Mouse (Mus musculus): ENCODE data around the gene Ptges. TPM values are rescaled to one million over a fixed set of nuclear protein-coding genes. Genes with fewer than 3 reads are reported as not detected.

The Ptges gene
- total and polyA plus RNA-seq, 3 experiments = 0.11 TPM; not detected in 2

DNA sequence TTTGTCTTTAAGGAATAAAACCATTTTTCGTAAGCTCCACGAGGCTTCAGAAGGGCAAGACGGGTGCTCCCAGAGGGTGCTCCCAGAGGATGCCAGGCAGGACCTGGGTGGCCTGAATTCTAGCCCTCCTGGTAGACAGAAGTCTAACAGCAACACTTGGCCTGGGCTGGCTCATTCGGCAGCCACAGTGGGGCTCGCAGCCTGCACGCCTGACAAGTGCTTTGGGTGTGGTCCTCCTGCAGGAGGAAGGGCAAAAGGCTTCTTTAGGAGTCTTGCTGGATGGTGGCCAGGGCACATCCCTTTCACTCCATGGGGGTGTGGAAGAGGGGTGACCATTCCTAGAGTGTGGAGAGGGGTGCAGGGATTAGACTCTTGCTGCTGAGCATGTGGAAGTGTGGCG is 48.4 kb downstream of the Ptges start:
- Histone ChIP-seq H3K36me3 (replicated peaks) (no peaks in the 10 kb centered on the region), H3K27me3 (ENCODE audit: insufficient read depth, low read length) (peaks cover 17% of the 10 kb centered on the region; the same call in 1 of the 2 replicates)
- no peak for ATAC-seq (ENCODE audit: extremely low read depth, insufficient number of reproducible peaks, low FRiP score, poor library complexity, severe bottlenecking)

DNA sequence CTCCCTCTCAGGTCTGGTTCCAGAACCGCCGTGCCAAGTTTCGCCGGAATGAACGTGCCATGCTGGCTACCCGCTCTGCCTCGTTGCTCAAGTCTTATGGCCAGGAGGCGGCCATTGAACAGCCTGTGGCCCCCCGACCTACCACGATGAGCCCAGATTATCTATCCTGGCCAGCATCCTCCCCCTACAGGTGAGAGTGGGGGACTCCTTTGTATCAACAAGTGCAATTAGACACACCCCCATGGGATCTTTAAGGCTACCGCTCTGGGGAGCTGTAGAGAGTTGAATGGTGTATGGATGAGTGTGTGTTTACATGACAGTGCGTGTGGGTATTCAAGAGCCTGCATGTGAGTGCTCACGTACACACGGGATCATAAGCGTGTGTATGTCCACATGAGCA is 50.2 kb downstream of the Ptges start:
- no peak for TF ChIP-seq GATA1 (IDR thresholded peaks at IDR 0.05; ENCODE audit: borderline replicate concordance, low read length)
- TF ChIP-seq POLR2AphosphoS5 (IDR thresholded peaks at IDR 0.05; ENCODE audit: insufficient replicate concordance, low read depth, low read length) = no peak
- no peak for TF ChIP-seq TAL1 (conservative IDR thresholded peaks at IDR 0.05; ENCODE audit: low read depth, low read length)
- no peak for TF ChIP-seq GATA2 (IDR thresholded peaks at IDR 0.05; ENCODE audit: borderline replicate concordance, low read depth, low read length)
- no peak for TF ChIP-seq CTCF (IDR thresholded peaks at IDR 0.05; ENCODE audit: low read depth, low read length)
- H3K4me1 ChIP-seq (ENCODE audit: insufficient read depth, low read depth, low read length) = no peaks in the 10 kb centered on the region
- DNase-seq (ENCODE audit: low spot score) = no peak
- H3K4me3 ChIP-seq (ENCODE audit: low read depth, low read length) = no peak overlapping the region
- peaks cover 22% of the 10 kb centered on the region for H3K27me3 ChIP-seq (ENCODE audit: insufficient read depth, low read length)
- no peaks in the 10 kb centered on the region for H3K36me3 ChIP-seq (replicated peaks)
- no peak for ATAC-seq (ENCODE audit: extremely low read depth, insufficient number of reproducible peaks, low FRiP score, poor library complexity, severe bottlenecking)
- peaks cover 6% of the 10 kb centered on the region for H3K9me3 ChIP-seq (replicated peaks)

More for the DNA sequence above, 48.4 kb downstream of the Ptges start:
- H3K9me3 ChIP-seq (replicated peaks) = peaks cover 10% of the 10 kb centered on the region
- no peak overlapping the region for H3K4me3 ChIP-seq (ENCODE audit: low read depth, low read length)
- no peaks in the 10 kb centered on the region for H3K4me1 ChIP-seq (ENCODE audit: insufficient read depth, low read depth, low read length)
- DNase-seq (ENCODE audit: low spot score) = no peak
- TF ChIP-seq TAL1 (conservative IDR thresholded peaks at IDR 0.05; ENCODE audit: low read depth, low read length) = no peak
- no peak for TF ChIP-seq GATA1 (IDR thresholded peaks at IDR 0.05; ENCODE audit: borderline replicate concordance, low read length)
- no peak for TF ChIP-seq CTCF (IDR thresholded peaks at IDR 0.05; ENCODE audit: low read depth, low read length)
- no peak for TF ChIP-seq GATA2 (IDR thresholded peaks at IDR 0.05; ENCODE audit: borderline replicate concordance, low read depth, low read length)
- TF ChIP-seq POLR2AphosphoS5 (IDR thresholded peaks at IDR 0.05; ENCODE audit: insufficient replicate concordance, low read depth, low read length) = no peak

DNA sequence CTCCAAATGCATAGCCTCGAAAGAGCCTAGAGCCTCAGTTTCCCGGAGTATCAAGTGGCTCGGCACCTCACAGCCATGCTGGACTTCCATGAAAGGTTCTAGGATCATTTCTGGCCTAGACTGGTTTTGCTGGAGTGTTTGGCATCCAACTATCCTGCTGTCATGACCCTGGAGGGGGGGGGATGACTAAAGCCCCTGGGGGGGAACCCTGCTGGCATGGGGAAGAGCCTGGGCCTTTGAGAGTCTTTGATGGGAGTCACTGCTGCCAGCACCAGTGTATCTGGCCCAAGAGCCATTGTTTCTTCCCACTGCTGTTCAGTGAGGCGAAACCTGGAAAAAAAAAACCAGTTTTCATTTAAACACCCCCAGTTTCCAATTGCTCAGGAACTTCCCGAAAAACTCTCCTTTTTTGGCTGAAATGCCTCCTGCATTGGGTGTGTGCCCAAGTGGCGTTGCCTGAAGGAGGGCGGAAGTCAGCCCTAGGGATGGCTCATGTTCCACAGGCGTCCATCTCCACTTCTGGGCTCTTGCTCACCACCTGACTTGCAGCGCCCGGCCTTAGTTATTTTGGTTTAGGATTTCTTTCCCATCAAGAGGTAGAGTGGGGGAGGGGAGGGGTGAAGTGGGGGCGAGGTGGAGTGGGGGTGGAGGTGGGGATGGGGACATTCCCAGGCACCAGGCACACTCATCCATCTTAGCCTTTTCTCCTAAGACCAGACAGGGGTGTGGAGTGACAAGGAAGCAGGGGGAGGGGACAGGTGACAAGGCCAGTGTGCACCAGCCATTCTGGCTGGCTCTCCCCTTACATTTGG is 53.8 kb downstream of the Ptges start:
- no peak for TF ChIP-seq GATA2 (IDR thresholded peaks at IDR 0.05; ENCODE audit: borderline replicate concordance, low read depth, low read length)
- no peak for DNase-seq (ENCODE audit: low spot score)
- no peaks in the 10 kb centered on the region for H3K4me1 ChIP-seq (ENCODE audit: insufficient read depth, low read depth, low read length)
- no peak overlapping the region for H3K4me3 ChIP-seq (ENCODE audit: low read depth, low read length)
- peaks cover 24% of the 10 kb centered on the region for H3K27me3 ChIP-seq (ENCODE audit: insufficient read depth, low read length)
- H3K36me3 ChIP-seq (replicated peaks) = no peaks in the 10 kb centered on the region
- ATAC-seq (ENCODE audit: extremely low read depth, insufficient number of reproducible peaks, low FRiP score, poor library complexity, severe bottlenecking) = no peak
- H3K9me3 ChIP-seq (replicated peaks) = peaks cover 6% of the 10 kb centered on the region

DNA sequence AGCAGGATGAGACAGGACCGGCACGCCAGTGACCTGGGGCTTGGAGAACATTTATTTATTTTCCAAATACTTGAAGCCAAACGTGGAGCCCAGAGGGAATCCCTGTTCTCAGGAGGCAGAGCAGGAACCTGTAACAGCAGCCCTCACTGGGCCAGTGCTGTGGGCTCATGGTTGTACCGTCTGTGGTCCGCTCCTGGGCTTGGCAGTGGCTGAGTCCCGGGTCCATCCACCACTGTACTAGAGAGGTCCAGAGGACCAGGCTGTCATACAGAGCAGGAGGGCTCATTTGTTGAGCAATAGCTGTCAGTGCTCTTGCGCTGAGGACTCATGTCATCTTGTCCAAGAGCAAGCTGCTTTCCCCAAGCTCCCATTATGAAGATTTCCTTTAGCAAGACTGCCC is 54.6 kb downstream of the Ptges start:
- Histone ChIP-seq H3K9me3 (replicated peaks) (peaks cover 6% of the 10 kb centered on the region), H3K27me3 (ENCODE audit: insufficient read depth, low read length) (peaks cover 22% of the 10 kb centered on the region), H3K4me1 (ENCODE audit: insufficient read depth, low read depth, low read length) (no peaks in the 10 kb centered on the region), H3K36me3 (replicated peaks) (no peaks in the 10 kb centered on the region), H3K4me3 (ENCODE audit: low read depth, low read length) (no peak overlapping the region)
- ATAC-seq (ENCODE audit: extremely low read depth, insufficient number of reproducible peaks, low FRiP score, poor library complexity, severe bottlenecking) = no peak
- no peak for TF ChIP-seq GATA1 (IDR thresholded peaks at IDR 0.05; ENCODE audit: borderline replicate concordance, low read length)
- TF ChIP-seq POLR2AphosphoS5 (IDR thresholded peaks at IDR 0.05; ENCODE audit: insufficient replicate concordance, low read depth, low read length) = no peak
- TF ChIP-seq GATA2 (IDR thresholded peaks at IDR 0.05; ENCODE audit: borderline replicate concordance, low read depth, low read length) = no peak
- no peak for TF ChIP-seq TAL1 (conservative IDR thresholded peaks at IDR 0.05; ENCODE audit: low read depth, low read length)
- no peak for TF ChIP-seq CTCF (IDR thresholded peaks at IDR 0.05; ENCODE audit: low read depth, low read length)
- no peak for DNase-seq (ENCODE audit: low spot score)

DNA sequence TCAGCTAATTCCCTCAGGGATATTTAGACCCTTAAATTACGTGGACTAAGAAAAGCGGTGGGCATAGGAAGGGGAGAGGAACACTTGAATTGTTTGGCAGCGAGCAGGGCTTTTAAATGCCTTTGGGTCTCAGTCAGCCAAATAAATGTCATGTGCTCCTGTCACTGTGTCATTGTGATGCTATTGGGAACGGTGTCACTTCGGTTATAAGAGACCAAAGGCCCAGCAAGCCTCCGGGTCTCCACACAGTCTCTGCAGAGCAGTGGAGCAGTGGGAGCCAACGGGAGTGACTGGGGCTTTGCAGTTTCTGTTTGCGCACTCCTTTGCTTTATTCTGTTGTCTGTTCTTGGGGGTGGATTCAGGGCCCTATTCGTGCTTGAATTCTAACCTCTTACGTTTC is 55.2 kb downstream of the Ptges start:
- peaks cover 6% of the 10 kb centered on the region for H3K9me3 ChIP-seq (replicated peaks)
- no peak overlapping the region for H3K4me3 ChIP-seq (ENCODE audit: low read depth, low read length)
- H3K27me3 ChIP-seq (ENCODE audit: insufficient read depth, low read length) = peaks cover 21% of the 10 kb centered on the region
- no peaks in the 10 kb centered on the region for H3K36me3 ChIP-seq (replicated peaks)
- ATAC-seq (ENCODE audit: extremely low read depth, insufficient number of reproducible peaks, low FRiP score, poor library complexity, severe bottlenecking) = no peak
- no peak for DNase-seq (ENCODE audit: low spot score)
- H3K4me1 ChIP-seq (ENCODE audit: insufficient read depth, low read depth, low read length) = no peaks in the 10 kb centered on the region
- TF ChIP-seq POLR2AphosphoS5 (IDR thresholded peaks at IDR 0.05; ENCODE audit: insufficient replicate concordance, low read depth, low read length) = no peak
- no peak for TF ChIP-seq GATA1 (IDR thresholded peaks at IDR 0.05; ENCODE audit: borderline replicate concordance, low read length)

DNA sequence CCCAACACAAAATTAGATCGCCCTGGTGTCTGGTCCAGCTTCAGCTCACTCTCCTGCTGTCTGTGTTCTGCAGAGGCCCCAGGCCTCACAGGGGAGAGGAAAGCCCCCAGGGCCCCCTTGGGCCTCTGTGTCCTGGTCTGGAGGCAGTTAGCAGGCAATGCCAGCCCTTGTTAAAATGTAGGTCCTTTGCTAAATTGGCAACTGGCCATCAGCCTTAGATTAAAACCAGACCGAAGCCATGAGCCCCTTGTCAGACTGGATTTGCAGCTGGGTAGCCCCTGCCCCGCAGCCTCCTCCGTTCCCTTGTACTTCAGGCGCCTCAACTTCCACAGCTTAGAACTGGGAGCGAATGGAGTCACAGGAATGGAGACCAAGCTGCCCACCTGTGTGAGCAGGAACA is 57.0 kb downstream of the Ptges start:
- no peak for TF ChIP-seq GATA2 (IDR thresholded peaks at IDR 0.05; ENCODE audit: borderline replicate concordance, low read depth, low read length)
- TF ChIP-seq TAL1 (conservative IDR thresholded peaks at IDR 0.05; ENCODE audit: low read depth, low read length) = no peak
- TF ChIP-seq GATA1 (IDR thresholded peaks at IDR 0.05; ENCODE audit: borderline replicate concordance, low read length) = no peak
- TF ChIP-seq POLR2AphosphoS5 (IDR thresholded peaks at IDR 0.05; ENCODE audit: insufficient replicate concordance, low read depth, low read length) = no peak
- no peak for TF ChIP-seq CTCF (IDR thresholded peaks at IDR 0.05; ENCODE audit: low read depth, low read length)

More for the DNA sequence above, 57.0 kb downstream of the Ptges start:
- DNase-seq (ENCODE audit: low spot score) (no peak), ATAC-seq (ENCODE audit: extremely low read depth, insufficient number of reproducible peaks, low FRiP score, poor library complexity, severe bottlenecking) (no peak)
- H3K9me3 ChIP-seq (replicated peaks) = no peaks in the 10 kb centered on the region
- H3K27me3 ChIP-seq (ENCODE audit: insufficient read depth, low read length) = peaks cover 14% of the 10 kb centered on the region
- H3K36me3 ChIP-seq (replicated peaks) = no peaks in the 10 kb centered on the region
- no peaks in the 10 kb centered on the region for H3K4me1 ChIP-seq (ENCODE audit: insufficient read depth, low read depth, low read length)
- H3K4me3 ChIP-seq (ENCODE audit: low read depth, low read length) = no peak overlapping the region
